Mouse (Mus musculus): ENCODE results near the gene Ppp2r5a.
A peak's percentile ranks its signal among the peaks of the same experiment; 100 is the strongest.

The Ppp2r5a gene

DNA sequence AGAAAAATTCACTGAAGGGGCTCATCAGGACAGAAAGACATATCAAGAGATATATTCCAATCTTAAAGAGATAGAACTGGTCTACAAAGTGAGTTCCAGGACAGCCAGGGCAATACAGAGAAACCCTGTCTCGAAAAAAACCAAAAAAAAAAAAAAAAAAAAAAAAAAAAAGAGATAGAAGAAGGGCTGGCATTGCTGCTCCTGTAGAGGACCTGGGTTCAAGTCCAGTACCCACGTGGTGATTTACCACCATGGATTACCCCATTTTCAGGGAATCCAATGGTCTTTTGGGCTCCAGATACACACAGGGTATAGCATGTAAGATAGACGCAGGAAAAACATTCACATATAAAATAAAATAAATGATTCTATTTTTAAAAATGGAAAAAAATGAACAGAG lies 22.2 kb downstream of the Ppp2r5a start:
- no peak for DNase-seq (ENCODE audit: low spot score in 2 of 2)

- DNase-seq (ENCODE audit: low spot score in 2 of 2): no peak
These were observed 25.0 kb downstream of the Ppp2r5a start for GRCm38 (mm10) chr1:191378080-191378479.

GRCm38 (mm10) chr1:191375644-191375998 lies 27.5 kb downstream of the Ppp2r5a start:
- DNase-seq (ENCODE audit: low spot score in 2 of 2): no peak

DNA sequence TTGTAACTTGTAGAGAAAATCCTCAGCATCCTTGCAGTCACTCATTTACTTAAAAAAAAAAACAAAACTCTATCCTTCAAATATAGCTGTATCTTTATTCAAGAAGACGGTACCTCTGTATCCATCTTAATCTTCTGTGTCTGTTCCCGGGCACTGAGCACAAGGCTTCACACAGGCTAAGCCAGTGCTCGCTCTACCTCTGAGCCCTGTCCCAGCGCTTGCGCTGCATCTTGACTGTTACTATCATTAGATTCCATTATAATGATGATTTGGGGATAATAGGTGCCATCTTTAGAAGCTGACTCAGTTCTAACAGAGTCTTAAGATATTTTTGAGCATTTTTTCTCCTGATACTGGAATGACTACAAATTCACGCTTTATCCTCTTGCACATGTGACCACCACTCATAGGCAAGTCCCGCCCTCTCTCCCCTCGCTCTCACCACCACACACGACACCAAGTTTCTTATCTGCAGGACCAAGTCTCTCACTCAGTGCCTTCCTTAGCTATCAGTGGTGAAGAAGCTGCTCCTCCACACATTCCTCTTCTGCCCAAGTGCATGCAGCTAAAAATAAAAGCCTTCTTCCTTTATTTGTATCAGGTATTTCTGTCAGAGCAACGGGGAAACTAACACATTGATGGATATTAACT lies 28.0 kb downstream of the Ppp2r5a start:
- DNase-seq (ENCODE audit: low spot score in 2 of 2): no peak

GRCm38 (mm10) chr1:191369140-191369539 lies 33.9 kb downstream of the Ppp2r5a start:
- no peak for DNase-seq (ENCODE audit: low spot score in 2 of 2)

- DNase-seq (ENCODE audit: low spot score in 2 of 2): no peak
These were observed 34.9 kb downstream of the Ppp2r5a start for GRCm38 (mm10) chr1:191368193-191368592.

GRCm38 (mm10) chr1:191364477-191364876 lies 38.6 kb downstream of the Ppp2r5a start:
- peak; percentile 50 to 56 for DNase-seq (ENCODE audit: low spot score in 2 of 2)

DNA sequence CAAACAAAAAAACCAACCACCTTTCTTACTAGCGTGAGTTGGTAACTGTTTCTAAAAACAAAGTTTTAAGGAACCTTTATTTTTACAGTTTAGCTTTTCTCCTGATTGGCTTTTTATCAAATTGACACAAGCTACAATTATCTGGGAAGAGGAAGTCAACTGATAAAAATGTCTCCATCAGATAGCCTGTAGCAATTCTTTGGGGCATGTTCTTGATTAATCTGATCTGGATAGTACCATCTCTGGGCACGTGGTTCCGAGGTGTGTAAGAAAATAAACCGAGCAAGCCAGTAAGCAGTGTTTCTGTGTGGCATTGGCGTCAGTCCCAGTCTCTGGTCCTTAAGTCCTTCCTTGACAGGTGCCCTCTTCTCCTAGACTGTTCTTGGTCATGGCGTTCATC lies 40.7 kb downstream of the Ppp2r5a start:
- DNase-seq (ENCODE audit: low spot score in 2 of 2): no peak

GRCm38 (mm10) chr1:191359478-191359877 lies 43.6 kb downstream of the Ppp2r5a start:
- DNase-seq (ENCODE audit: low spot score in 2 of 2): no peak

DNA sequence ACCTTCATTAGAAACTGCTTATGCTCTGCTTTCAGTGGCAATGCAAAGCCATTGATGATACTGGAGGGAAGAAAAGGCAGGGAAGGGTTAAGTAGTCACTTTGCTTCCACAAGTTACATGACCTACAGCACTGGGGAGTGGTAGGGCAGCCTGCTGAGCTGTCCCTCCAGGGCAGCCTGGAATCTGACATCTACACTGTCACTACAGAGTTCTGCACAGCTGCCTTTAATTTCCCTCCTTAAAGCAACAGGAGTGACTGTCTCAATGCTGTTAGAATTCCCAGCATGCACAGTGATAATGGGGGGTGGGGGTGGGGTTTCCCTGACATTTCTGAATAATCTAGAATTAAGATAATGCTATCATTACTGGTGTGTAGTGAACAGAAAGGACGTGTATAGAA lies 46.1 kb downstream of the Ppp2r5a start:
- no peak for DNase-seq (ENCODE audit: low spot score in 2 of 2)

GRCm38 (mm10) chr1:191353836-191354235 lies 49.2 kb downstream of the Ppp2r5a start:
- no peak for DNase-seq (ENCODE audit: low spot score in 2 of 2)

- DNase-seq (ENCODE audit: low spot score in 2 of 2): peak in 1 of 2 experiments; percentile 29
These were observed 50.1 kb downstream of the Ppp2r5a start for GRCm38 (mm10) chr1:191352786-191353488.

DNA sequence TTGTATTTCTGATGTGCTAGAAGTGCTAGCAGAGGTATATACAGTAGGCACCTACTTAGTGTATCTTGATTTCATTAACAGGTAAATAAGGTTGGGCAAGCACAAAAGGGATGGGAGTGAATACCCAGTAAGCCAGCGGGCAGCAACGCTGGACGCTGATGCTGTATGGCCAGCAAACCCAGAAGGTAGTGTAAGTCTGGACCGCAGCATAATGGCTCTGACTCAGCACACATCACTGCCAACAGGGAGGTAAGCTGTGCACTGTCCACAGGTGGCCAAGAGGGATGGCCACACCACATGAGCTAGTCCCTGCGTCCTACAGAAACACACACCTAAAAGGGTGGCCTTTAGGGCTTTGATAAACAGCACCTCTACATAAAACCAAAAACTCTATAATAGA lies 52.7 kb downstream of the Ppp2r5a start:
- DNase-seq (ENCODE audit: low spot score in 2 of 2): no peak

GRCm38 (mm10) chr1:191349486-191350037 lies 53.5 kb downstream of the Ppp2r5a start:
- no peak for DNase-seq (ENCODE audit: low spot score in 2 of 2)

GRCm38 (mm10) chr1:191348996-191349395 lies 54.1 kb downstream of the Ppp2r5a start:
- no peak for DNase-seq (ENCODE audit: low spot score in 2 of 2)

- no peak for DNase-seq (ENCODE audit: low spot score in 2 of 2)
These were observed 54.5 kb downstream of the Ppp2r5a start for GRCm38 (mm10) chr1:191348592-191348991.

DNA sequence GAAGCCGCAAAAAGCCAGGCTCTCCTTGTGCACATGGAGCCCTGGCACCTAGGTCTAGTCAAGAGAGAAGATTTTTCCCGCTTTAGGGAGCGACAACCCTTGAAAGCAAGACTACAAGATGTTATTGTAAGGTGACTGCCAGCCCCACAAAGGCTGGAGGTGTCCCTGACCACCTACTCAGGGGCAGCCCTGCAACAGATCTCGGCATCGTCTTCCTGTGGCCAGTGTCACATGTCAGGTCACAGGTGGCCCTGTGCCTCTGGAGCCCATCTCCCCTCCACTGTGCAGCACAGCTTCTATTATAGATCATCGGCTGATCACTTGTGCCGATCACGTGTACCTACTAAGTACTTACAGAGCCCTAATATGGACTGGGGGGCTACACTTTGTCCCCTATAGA lies 55.5 kb downstream of the Ppp2r5a start:
- no peak for DNase-seq (ENCODE audit: low spot score in 2 of 2)

GRCm38 (mm10) chr1:191340530-191340929 lies 62.5 kb downstream of the Ppp2r5a start:
- DNase-seq (ENCODE audit: low spot score in 2 of 2): no peak

DNA sequence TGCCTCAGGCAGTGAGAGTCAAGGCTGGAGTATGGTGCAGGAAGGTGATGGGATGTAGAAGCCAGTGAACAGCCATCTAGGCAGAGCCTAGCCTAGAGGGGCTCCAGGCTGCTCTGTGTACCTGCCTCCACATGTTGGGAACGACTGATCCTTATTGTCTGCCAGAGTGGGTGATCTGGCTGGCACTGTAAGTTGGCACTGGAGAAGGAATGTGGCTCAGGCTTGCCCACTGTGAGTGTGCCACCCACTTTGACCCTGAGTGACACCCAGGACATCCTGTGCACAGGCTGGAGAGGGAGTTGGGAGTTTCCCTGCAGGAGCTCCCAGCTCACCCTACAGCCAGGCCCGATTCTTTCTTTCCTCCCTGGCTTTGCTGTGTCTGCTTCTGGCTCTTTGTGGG lies 63.2 kb downstream of the Ppp2r5a start:
- DNase-seq (ENCODE audit: low spot score in 2 of 2): no peak

DNA sequence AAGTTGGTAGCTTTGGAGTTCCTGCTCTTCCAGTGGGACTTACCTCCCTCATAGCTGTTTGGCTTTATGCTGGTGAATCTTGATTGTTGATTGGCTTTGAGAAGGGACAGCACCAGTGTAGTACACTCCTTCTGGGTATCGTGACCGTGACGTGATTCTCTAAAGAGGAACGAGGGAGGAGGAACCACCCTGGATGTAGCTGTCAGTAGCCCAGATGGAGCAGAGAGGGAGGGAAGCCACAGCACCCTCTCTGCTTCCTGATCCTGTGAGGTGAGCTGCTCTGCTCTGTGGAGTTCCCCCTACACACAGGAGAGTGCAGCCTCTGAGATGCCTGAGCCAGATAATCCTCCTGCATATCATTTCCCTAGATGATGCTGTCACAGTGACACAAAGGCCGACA lies 68.6 kb downstream of the Ppp2r5a start:
- peak in 1 of 2 experiments; percentile 29 for DNase-seq (ENCODE audit: low spot score in 2 of 2)

GRCm38 (mm10) chr1:191330356-191330755 lies 72.7 kb downstream of the Ppp2r5a start:
- DNase-seq (ENCODE audit: low spot score in 2 of 2): no peak

GRCm38 (mm10) chr1:191328019-191328441 lies 75.0 kb downstream of the Ppp2r5a start:
- peak in 1 of 2 experiments; percentile 28 for DNase-seq (ENCODE audit: low spot score in 2 of 2)

- DNase-seq (ENCODE audit: low spot score in 2 of 2): no peak
These were observed 75.8 kb downstream of the Ppp2r5a start for GRCm38 (mm10) chr1:191327258-191327657.
